Mouse (Mus musculus) stomach, embryonic 16.5 days (tissue): ENCODE data around the gene Klhl35. TPM values are rescaled to one million over a fixed set of nuclear protein-coding genes. Genes with fewer than 3 reads are reported as not detected.

Source experiments
- ATAC-seq: fragments of 200-750 bp; cut with Nextera tagmentation; 2 replicates; pipeline ENCODE4 v1.8.0; 2017; ENCODE audit warnings: moderate number of reproducible peaks, moderate TSS enrichment; ENCODE audit not compliant: insufficient read depth, low FRiP score
- H3K27ac ChIP-seq: fragments of 300-500 bp; sonication (generic); 2 replicates; pipeline ENCODE4 v1.5.1; 2014; ENCODE audit warnings: low read length
- H3K27me3 ChIP-seq: fragments of 300-500 bp; sonication (generic); 2 replicates; pipeline ENCODE4 v1.6.1; 2014; ENCODE audit warnings: low read length, control low read depth, mixed read lengths; ENCODE audit not compliant: control insufficient read depth, insufficient read depth
- H3K36me3 ChIP-seq: fragments of 300-500 bp; sonication (generic); 2 replicates; pipeline ENCODE4 v1.6.1; 2014; ENCODE audit warnings: low read length; ENCODE audit not compliant: control insufficient read depth, insufficient read depth
- H3K4me1 ChIP-seq: fragments of 300-500 bp; sonication (generic); 2 replicates; pipeline ENCODE4 v1.6.1; 2014; ENCODE audit warnings: low read length, control low read depth, mixed read lengths; ENCODE audit not compliant: control insufficient read depth, insufficient read depth
- H3K4me2 ChIP-seq: fragments of 300-500 bp; sonication (generic); 2 replicates; pipeline ENCODE4 v1.6.1; 2014; ENCODE audit warnings: low read depth, low read length, mixed read lengths
- H3K4me3 ChIP-seq: fragments of 300-500 bp; sonication (generic); replicated peaks from 2 replicates; pipeline ENCODE4 v1.5.1; 2014; ENCODE audit warnings: mild to moderate bottlenecking, low read length
- H3K9ac ChIP-seq: fragments of 300-500 bp; sonication (generic); 2 replicates; pipeline ENCODE4 v1.6.1; 2014; ENCODE audit warnings: low read length
- H3K9me3 ChIP-seq: fragments of 300-500 bp; sonication (generic); replicated peaks from 2 replicates; pipeline ENCODE4 v1.6.1; 2016; ENCODE audit warnings: low read length, control low read depth; ENCODE audit not compliant: control insufficient read depth
- WGBS: fragments of 180-500 bp; shearing (Covaris S2); extraction: QIAGEN DNeasy Blood & Tissue Kit; methylation state at CpG from one replicate; pipeline ENCODE4 v1.1.7; 2014; 5-methylcytosine and 5-hydroxymethylcytosine counted together
- polyA plus RNA-seq: library from polyadenylated mRNA; unstranded; fragments of >200 nt; fragmentation: Nextera tagmentation; extraction: Ambion mirVana; gene quantifications from 2 replicates; pipeline ENCODE4 v1.2.1, GENCODE M21; 2015

The Klhl35 gene
- polyA plus RNA-seq, 1 experiment from 2014 or later, result 0.14 TPM

DNA sequence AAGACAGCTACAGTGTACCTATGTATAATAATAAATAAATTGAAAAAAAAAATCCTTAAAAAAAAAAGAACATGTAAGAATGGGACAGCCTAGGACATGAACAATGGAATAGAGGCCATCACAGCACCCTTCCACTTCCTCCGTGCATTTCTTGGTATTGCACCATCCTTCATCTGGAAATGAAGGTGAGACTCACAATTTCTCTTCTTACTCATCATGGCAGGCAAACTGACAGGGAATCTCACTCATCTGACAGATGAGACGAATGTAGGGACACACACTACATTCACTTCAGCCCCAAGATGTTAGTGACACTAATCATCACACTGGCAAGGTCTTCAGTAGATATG, 9.7 kb downstream of the Klhl35 start:
- WGBS, result 74% methylated on average over 2 of the region's 2 CpGs
- no peak for ATAC-seq
- no peak overlapping the region for H3K27ac ChIP-seq
- peaks cover 36% of the 10 kb centered on the region for H3K36me3 ChIP-seq
- peaks cover 25% of the 10 kb centered on the region for H3K4me1 ChIP-seq
- no peak overlapping the region for H3K4me2 ChIP-seq
- H3K9me3 ChIP-seq, result no peaks in the 10 kb centered on the region
- H3K4me3 ChIP-seq, result no peak overlapping the region
- H3K27me3 ChIP-seq, result no peaks in the 10 kb centered on the region
- H3K9ac ChIP-seq, result no peak overlapping the region

DNA sequence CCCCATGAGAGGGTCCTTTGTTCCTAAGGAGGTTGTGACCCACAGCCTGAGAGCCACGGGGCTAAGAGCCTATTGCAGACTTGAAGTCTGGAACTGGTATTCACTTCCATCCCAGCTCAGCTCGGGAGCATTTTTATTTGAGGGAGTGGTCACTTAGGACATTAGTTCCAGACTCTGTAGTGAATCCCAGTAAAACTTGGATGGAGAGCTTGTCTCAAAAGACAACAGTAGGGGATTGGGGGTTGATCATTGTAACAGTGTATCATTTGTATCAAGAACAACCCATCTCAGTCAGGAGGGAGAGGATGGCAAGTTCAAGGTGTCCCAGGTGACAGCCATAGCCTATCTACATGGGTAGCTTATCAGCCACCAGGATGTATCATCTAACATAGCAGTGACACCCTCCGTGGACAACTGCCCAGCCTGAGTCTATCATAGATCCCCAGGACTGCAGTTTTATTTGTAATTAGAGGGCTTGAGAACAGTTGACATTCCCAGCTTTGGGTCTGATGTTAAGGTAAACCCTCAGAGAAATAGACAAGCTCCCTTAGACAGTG, 10.8 kb downstream of the Klhl35 start:
- H3K9ac ChIP-seq, result no peak overlapping the region
- H3K27ac ChIP-seq, result no peak overlapping the region
- no peaks in the 10 kb centered on the region for H3K27me3 ChIP-seq
- H3K36me3 ChIP-seq, result peaks cover 46% of the 10 kb centered on the region
- no peak for ATAC-seq
- no peak overlapping the region for H3K4me2 ChIP-seq
- 43% methylated on average over 3 of the region's 3 CpGs for WGBS
- peaks cover 36% of the 10 kb centered on the region for H3K4me1 ChIP-seq
- H3K4me3 ChIP-seq, result no peak overlapping the region
- no peaks in the 10 kb centered on the region for H3K9me3 ChIP-seq

DNA sequence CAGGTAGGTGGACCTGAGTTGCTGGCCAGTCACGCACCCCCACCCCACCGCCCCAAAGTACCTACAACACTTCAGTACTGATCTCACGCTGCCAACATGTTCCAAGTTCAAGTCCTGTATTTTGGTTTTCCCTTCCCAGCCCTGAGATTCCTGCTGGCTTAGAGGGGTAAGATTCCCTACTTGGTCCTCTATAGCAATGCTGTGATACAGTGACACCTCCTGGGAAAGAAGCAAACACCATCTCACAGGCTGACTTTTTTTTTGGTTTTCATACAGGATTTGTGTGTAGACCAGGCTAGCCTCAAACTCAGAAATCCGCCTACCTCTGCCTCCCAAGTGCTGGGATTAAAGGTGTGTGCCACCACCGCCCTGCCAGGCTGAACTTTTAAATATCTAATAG, 11.4 kb downstream of the Klhl35 start:
- Histone ChIP-seq H3K9ac (no peak overlapping the region), H3K4me3 (no peak overlapping the region), H3K9me3 (no peaks in the 10 kb centered on the region), H3K27me3 (no peaks in the 10 kb centered on the region), H3K4me1 (peaks cover 42% of the 10 kb centered on the region), H3K27ac (no peak overlapping the region), H3K36me3 (peaks cover 51% of the 10 kb centered on the region), H3K4me2 (no peak overlapping the region)
- no peak for ATAC-seq
- WGBS, result 86% methylated on average over 5 of the region's 5 CpGs

DNA sequence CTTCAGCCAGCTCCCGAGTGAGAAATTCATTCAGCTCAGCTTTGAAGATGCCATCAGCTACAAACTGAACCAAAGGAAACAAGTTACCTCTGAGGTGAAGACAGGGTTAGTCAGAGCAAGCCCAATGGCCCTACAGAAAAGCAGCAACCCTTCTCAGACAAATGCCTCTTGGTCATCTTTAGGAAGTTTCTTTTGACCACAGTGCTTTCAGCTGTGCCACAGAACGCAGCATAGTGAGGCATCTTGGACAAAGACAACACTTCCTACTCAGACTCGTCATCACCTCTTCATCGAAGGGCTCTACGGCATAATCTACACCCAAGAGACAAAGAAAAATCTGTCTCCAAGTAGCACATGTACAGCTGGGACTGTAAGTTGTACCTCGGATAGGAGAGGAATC, 16.8 kb downstream of the Klhl35 start:
- H3K4me2 ChIP-seq, result peak overlapping the region; percentile 98
- no peak for ATAC-seq
- H3K4me1 ChIP-seq, result peaks cover 39% of the 10 kb centered on the region
- peak overlapping the region; percentile 71 for H3K27ac ChIP-seq
- peaks cover 41% of the 10 kb centered on the region for H3K36me3 ChIP-seq
- WGBS, result under 1% methylated on average over 6 of the region's 6 CpGs
- peak overlapping the region; percentile 88 for H3K4me3 ChIP-seq
- H3K9me3 ChIP-seq, result no peaks in the 10 kb centered on the region
- H3K9ac ChIP-seq, result peak overlapping the region; percentile 85
- H3K27me3 ChIP-seq, result no peaks in the 10 kb centered on the region

DNA sequence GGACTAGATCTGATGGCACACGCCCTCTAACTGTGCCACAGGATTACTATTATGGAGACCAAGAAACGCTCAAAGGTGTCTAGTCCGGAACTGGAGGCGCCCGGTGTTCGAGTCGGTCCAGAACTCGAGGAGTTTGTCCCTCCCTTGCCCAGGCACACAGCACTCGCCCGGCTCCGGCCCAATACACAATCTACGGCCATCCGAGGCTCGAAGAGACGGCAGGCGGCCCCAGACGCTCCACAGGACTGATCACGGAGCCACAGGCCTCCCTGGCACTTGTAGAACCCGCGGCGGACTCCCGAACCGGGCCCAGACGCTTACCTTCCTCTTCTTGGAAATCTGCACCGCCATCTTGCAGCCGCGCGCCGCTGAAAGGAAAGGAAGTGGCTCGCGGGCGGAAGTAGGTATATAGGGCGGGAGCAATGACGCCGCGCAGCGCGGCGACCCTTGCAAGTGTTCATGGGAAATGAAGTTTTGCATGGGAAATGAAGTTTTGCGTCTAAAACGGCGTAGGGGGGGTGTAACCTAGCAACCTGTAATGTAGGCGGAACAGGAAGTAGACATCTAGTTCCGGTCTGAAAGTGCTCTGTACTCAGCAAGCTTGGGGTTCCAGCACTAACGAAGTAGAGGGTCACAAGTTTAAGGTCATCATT, 17.6 kb downstream of the Klhl35 start, which contains the start of gene Rps3:
Gene Rps3 (minus strand): TSS at position 468 of the 653 bp plus-strand sequence.
- Histone ChIP-seq H3K9me3 (no peaks in the 10 kb centered on the region), H3K27ac (peak within 1 kb of the TSS; percentile 71), H3K9ac (peak within 1 kb of the TSS; percentile 85), H3K36me3 (peaks cover 33% of the 10 kb centered on the region), H3K4me2 (peak within 1 kb of the TSS; percentile 98), H3K27me3 (no peaks in the 10 kb centered on the region), H3K4me1 (peaks cover 39% of the 10 kb centered on the region), H3K4me3 (peak within 1 kb of the TSS; percentile 88)
- under 1% methylated on average over 45 of the region's 45 CpGs for WGBS
- ATAC-seq, result peak; percentile 98

DNA sequence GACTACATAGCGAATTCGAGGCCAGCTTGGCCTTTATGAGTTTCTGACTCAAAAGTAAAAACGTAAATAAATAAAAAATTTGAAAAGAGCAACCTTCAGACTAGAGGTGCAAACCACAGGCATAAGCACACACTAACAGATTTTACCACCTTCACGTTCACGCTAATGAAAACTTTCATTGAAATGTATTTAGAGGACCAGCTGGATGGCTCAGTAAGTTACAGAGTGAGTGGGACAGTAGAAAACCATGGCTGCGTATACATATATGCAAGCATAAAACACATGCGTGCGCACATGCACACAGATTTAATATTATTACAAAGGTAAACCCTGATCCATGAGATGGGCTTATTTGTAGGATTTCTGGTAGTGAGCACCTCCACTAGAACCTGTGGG, 18.1 kb downstream of the Klhl35 start:
- H3K4me1 ChIP-seq, result peaks cover 37% of the 10 kb centered on the region
- no peaks in the 10 kb centered on the region for H3K27me3 ChIP-seq
- WGBS, result 41% methylated on average over 8 of the region's 8 CpGs
- peak overlapping the region; percentile 88 for H3K4me3 ChIP-seq
- peak overlapping the region; percentile 43 for H3K27ac ChIP-seq
- peaks cover 29% of the 10 kb centered on the region for H3K36me3 ChIP-seq
- peak overlapping the region; percentile 54 for H3K4me2 ChIP-seq
- no peak for ATAC-seq
- no peak overlapping the region for H3K9ac ChIP-seq
- H3K9me3 ChIP-seq, result no peaks in the 10 kb centered on the region

DNA sequence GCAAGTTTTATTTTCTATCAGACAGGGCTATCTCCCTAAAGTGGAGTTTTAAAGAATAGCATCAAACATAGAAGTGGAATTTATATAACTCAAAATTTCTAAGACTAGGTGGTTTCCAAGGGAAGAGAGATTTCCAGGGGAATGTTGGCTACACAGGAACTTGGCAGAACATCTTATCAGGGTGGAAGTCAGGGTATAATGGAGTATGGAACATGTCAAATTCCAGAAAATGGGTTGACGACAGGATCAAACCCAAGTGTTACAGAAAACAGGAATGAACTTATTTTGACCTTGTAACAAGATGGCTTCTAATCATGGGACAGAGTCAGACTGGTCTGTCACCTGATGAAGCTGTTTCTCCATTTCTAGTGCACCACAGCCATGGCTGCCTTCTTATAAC, 18.9 kb downstream of the Klhl35 start:
- Histone ChIP-seq H3K27me3 (no peaks in the 10 kb centered on the region), H3K36me3 (peaks cover 22% of the 10 kb centered on the region), H3K4me3 (no peak overlapping the region), H3K4me2 (no peak overlapping the region), H3K9ac (no peak overlapping the region), H3K27ac (no peak overlapping the region), H3K9me3 (no peaks in the 10 kb centered on the region), H3K4me1 (peaks cover 30% of the 10 kb centered on the region)
- no peak for ATAC-seq
- 85% methylated on average over 1 of the region's 1 CpGs for WGBS

DNA sequence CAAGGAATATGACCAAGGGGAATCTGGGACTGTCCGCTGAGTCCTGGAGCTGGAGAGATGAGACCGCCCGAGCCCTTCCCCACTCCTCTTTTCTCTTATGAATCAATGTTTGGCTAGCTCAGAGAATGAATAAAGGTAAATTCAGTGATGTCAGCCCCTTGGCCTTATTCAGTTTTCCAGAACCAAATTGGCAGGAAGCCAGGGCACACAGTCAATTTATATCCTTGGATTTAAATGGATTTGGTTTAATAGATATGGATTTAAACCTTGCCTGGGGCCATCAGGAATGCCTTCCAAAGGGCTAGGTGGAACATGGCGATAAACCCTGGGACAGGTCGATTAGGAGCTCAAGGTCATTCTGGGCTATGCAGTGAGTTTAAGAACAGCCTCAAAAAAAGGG, 23.9 kb downstream of the Klhl35 start:
- no peaks in the 10 kb centered on the region for H3K9me3 ChIP-seq
- WGBS, result 54% methylated on average over 5 of the region's 5 CpGs
- no peak overlapping the region for H3K27ac ChIP-seq
- no peaks in the 10 kb centered on the region for H3K27me3 ChIP-seq
- H3K4me3 ChIP-seq, result no peak overlapping the region
- no peak overlapping the region for H3K9ac ChIP-seq
- H3K36me3 ChIP-seq, result no peaks in the 10 kb centered on the region
- H3K4me2 ChIP-seq, result no peak overlapping the region
- no peaks in the 10 kb centered on the region for H3K4me1 ChIP-seq
- 0 out of 2 replicates have a peak, but pooled peaks have one; percentile 37 for ATAC-seq

DNA sequence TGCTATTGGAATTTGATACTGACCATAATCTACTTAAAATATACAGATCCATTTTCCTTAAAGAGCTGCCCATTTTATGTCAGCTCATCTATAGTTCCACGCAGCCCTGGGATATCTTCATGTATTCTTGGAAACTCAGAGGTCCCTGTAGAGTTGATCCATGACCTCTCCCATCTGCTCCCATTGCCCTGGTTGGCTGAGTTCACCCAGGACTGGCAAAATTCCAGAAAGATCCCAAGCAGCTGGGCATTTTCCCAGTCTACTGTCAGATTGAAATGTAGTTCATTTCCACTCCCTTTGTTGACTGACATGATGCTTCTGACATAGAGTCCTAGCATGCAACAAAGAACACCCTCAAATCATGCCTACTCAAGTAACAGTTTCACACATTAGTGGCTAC, 33.3 kb downstream of the Klhl35 start:
- H3K9me3 ChIP-seq, result no peaks in the 10 kb centered on the region
- H3K4me2 ChIP-seq, result no peak overlapping the region
- H3K27me3 ChIP-seq, result no peaks in the 10 kb centered on the region
- H3K4me1 ChIP-seq, result 0 out of 2 replicates have a peak, but pooled peaks cover 3% of the 10 kb centered on the region
- 49% methylated on average over 1 of the region's 1 CpGs for WGBS
- H3K4me3 ChIP-seq, result no peak overlapping the region
- ATAC-seq, result no peak
- no peaks in the 10 kb centered on the region for H3K36me3 ChIP-seq
- no peak overlapping the region for H3K9ac ChIP-seq
- no peak overlapping the region for H3K27ac ChIP-seq
